Mouse (Mus musculus) liver, embryonic 14.5 days (tissue): ENCODE data around the gene Nxnl1.

ENCODE experiments used
- CTCF ChIP-seq: IDR thresholded peaks from 2 replicates; pipeline ENCODE4 v1.5.1; 2016; ENCODE audit warnings: antibody characterized with exemption, low read depth, control low read depth
- EP300 ChIP-seq: IDR thresholded peaks from 2 replicates; pipeline ENCODE4 v1.6.1; 2016; ENCODE audit warnings: antibody characterized with exemption, low read depth

DNA sequence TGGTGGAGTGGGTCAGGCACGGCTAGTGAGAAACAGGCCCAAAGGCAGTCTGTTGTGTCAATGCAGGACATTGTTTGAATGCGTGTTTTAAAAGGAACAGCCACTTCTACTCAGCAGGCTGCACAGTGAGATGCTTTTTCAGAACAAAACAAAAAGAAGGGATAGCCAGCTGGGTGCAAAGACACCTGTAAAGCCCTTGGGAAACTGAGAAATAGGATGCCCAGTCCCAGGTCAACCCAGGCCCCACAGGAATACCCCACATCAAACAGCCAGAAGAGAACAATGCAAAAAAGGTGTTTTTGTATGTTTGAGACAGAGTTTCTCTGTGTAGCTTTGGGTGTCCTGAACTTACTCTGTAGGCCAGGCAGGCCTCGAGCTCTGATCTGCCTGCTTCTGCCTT lies 22.4 kb upstream of the Nxnl1 start:
- TF ChIP-seq EP300 (no peak), CTCF (no peak)
